Mouse (Mus musculus): ENCODE measurements around the gene Esp8. TPM values are rescaled to one million over a fixed set of nuclear protein-coding genes. Genes with fewer than 3 reads are reported as not detected.
"Not testable (repeated sequence)": the region's sequence is repeated elsewhere in the genome, so short reads cannot be mapped to it uniquely, and the experiment has no call there.

Gene Esp8
- total RNA-seq (2014; rRNA removed), result not detected in 2 replicates
- not detected in 2 replicates for polyA plus RNA-seq (2015; fragmentation: Nextera tagmentation; extraction: Ambion mirVana)

DNA sequence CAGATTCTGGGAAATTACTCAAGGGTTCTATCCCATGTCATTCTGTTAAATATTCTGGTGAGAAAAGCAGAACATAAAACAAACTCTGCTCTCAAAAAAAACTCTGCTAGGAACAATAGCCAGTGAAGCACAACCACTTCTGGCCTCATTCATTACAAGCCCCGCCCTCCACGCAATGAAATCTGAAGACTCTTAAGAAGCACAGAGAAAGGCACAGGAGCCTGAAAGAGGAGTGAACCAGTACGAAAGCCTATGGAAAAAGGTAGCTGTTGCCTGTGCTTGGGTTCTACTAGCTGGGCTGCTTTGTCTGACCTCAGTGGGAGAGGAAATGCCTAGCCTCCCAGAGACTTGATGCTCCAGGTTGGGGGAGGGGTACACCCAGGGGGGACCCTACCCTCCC, at the start of gene Esp8:
Esp8 (plus strand) TSS at position 205 of the 400 bp plus-strand sequence.
- no peak for TF ChIP-seq CTCF (IDR thresholded peaks at IDR 0.05; ENCODE audit: low read depth)
- H3K4me2 ChIP-seq (ENCODE audit: low read depth, low read length), result no peak within 1 kb of the TSS
- DNase-seq (ENCODE audit: low spot score) (no peak), ATAC-seq (no peak)
- H3K9ac ChIP-seq (replicated peaks; ENCODE audit: low read length), result no peak within 1 kb of the TSS
- no peak within 1 kb of the TSS for H3K4me3 ChIP-seq (ENCODE audit: low read length)
- WGBS, result 29% methylated on average over 3 of the region's 3 CpGs
- no peak within 1 kb of the TSS for H3K27ac ChIP-seq
- no peaks in the 10 kb centered on the region for H3K9me3 ChIP-seq (ENCODE audit: low read length)
- no peaks in the 10 kb centered on the region for H3K36me3 ChIP-seq (ENCODE audit: insufficient read depth, low read length)
- H3K4me1 ChIP-seq (ENCODE audit: insufficient read depth, low read length), result no peaks in the 10 kb centered on the region
- H3K27me3 ChIP-seq (ENCODE audit: insufficient read depth, low read length), result no peaks in the 10 kb centered on the region

DNA sequence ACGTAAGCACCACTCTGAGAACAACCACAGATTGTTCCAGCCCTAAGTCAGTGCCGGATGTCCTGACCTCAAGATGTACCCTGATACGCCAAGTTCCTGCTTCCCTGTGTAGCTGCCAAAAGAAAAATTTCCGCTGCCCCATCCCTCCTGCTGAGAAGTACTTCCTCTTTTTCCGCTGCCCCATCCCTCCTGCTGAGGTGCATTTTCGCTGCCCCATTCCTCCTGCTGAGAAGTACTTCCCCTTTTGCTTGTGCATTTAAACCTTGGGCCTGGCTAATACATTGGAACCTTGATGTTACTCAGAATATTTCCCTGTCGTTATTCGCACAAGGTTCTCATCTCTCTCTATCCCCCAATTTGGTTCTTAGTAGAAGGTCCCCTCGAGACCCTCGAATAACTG, 36.3 kb upstream of the Esp8 start:
- not testable (repeated sequence) for ATAC-seq; H3K36me3 ChIP-seq (ENCODE audit: insufficient read depth, low read length); H3K4me2 ChIP-seq (ENCODE audit: low read depth, low read length); H3K27me3 ChIP-seq (ENCODE audit: insufficient read depth, low read length); H3K9me3 ChIP-seq (ENCODE audit: low read length); H3K4me3 ChIP-seq (ENCODE audit: low read length); H3K4me1 ChIP-seq (ENCODE audit: insufficient read depth, low read length); H3K9ac ChIP-seq (replicated peaks; ENCODE audit: low read length); DNase-seq (ENCODE audit: low spot score); H3K27ac ChIP-seq
- WGBS, result 61% methylated on average over 10 of the region's 10 CpGs

DNA sequence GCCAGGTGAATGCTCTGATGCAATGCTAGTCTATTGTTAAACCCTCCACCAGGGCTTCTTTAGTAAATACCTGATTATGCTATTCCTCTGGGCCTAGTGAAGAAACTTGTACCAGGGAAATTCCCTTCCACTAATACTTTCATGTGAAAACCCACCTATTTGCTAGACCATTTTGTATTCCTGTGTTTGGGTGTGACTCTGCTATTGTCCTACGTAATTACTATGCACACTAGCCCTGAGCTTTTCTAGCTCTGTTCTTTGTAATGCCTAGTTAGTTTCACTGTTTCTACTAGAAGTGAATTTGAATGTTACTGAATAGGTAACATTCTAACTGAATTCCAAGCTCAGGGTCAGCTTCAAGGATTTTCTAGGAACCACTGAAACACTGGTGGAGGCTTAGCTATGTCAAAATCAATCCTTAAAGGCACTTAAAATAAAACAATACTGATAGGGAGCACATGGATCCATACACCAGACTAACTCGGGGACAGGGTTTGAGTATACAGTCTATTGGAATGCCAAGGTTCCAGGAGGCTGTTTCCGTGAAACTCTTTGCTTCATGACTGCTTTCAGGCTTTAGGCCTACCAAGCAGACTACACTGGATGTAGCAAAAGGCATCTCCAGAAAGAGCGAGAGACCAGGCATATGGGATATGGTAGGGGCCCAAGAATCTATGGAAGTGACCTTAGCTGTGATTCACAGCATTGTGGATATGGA, 24.2 kb upstream of the Esp8 start:
- WGBS, result 92% methylated on average over 4 of the region's 4 CpGs
- H3K9ac ChIP-seq (replicated peaks; ENCODE audit: low read length), result not testable (repeated sequence)

DNA sequence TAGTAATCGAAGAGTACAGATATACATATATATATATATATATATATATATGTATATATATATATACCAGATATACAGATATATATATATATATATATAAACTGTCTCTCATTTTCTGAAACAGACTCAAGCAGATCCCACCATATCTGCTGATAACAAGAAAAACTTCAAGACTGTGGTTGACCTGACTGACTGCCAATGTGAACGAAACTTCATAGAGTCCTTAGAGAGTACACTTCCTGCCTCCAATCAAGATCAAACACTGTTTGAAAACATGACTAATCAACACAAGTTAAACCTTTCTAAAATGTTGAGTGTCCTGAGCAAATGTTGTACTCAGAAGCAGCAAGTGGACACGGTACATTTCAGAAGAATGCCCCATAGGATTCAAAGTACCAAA, 10.0 kb downstream of the Esp8 start:
- ATAC-seq, result no peak
- WGBS, result 73% methylated on average over 3 of the region's 3 CpGs
- H3K4me3 ChIP-seq (ENCODE audit: low read length), result no peak overlapping the region

More for the DNA sequence above, 24.2 kb upstream of the Esp8 start:
- not testable (repeated sequence) for H3K27me3 ChIP-seq (ENCODE audit: insufficient read depth, low read length); H3K4me2 ChIP-seq (ENCODE audit: low read depth, low read length); H3K9me3 ChIP-seq (ENCODE audit: low read length); ATAC-seq; H3K4me3 ChIP-seq (ENCODE audit: low read length); H3K36me3 ChIP-seq (ENCODE audit: insufficient read depth, low read length); H3K27ac ChIP-seq; DNase-seq (ENCODE audit: low spot score); H3K4me1 ChIP-seq (ENCODE audit: insufficient read depth, low read length)

DNA sequence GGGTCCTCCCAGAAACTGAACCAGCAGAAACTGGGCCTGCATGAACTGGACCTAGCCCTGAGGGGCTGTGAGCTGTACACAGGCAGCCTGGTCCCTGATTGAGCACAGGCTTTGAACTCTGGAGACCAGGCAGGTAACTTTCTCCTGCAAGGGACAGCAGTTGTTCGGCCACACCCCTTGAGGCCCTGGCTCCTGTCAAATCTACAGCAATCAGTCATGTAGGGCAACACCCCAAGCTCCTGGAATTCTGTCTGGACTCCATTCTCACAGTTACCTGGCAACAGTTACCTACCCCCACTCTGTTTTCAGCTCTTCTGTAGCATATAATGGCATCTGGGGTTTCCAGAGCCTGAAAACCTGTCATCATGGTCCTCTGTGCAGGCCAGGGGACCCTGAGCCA, 11.3 kb downstream of the Esp8 start:
- Histone ChIP-seq H3K27me3 (ENCODE audit: insufficient read depth, low read length) (no peaks in the 10 kb centered on the region), H3K9ac (replicated peaks; ENCODE audit: low read length) (no peak overlapping the region), H3K36me3 (ENCODE audit: insufficient read depth, low read length) (no peaks in the 10 kb centered on the region), H3K4me2 (ENCODE audit: low read depth, low read length) (no peak overlapping the region), H3K4me1 (ENCODE audit: insufficient read depth, low read length) (no peaks in the 10 kb centered on the region), H3K9me3 (ENCODE audit: low read length) (no peaks in the 10 kb centered on the region), H3K4me3 (ENCODE audit: low read length) (no peak overlapping the region), H3K27ac (no peak overlapping the region)
- WGBS, result 89% methylated on average over 1 of the region's 1 CpGs
- ATAC-seq (no peak), DNase-seq (ENCODE audit: low spot score) (no peak)
- no peak for TF ChIP-seq CTCF (IDR thresholded peaks at IDR 0.05; ENCODE audit: low read depth)

More for the DNA sequence above, 10.0 kb downstream of the Esp8 start:
- H3K4me2 ChIP-seq (ENCODE audit: low read depth, low read length), result no peak overlapping the region
- H3K27ac ChIP-seq, result no peak overlapping the region
- H3K4me1 ChIP-seq (ENCODE audit: insufficient read depth, low read length), result no peaks in the 10 kb centered on the region
- DNase-seq (ENCODE audit: low spot score), result no peak
- no peaks in the 10 kb centered on the region for H3K36me3 ChIP-seq (ENCODE audit: insufficient read depth, low read length)
- TF ChIP-seq CTCF (IDR thresholded peaks at IDR 0.05; ENCODE audit: low read depth), result no peak
- H3K9me3 ChIP-seq (ENCODE audit: low read length), result no peaks in the 10 kb centered on the region
- H3K9ac ChIP-seq (replicated peaks; ENCODE audit: low read length), result no peak overlapping the region
- H3K27me3 ChIP-seq (ENCODE audit: insufficient read depth, low read length), result no peaks in the 10 kb centered on the region

DNA sequence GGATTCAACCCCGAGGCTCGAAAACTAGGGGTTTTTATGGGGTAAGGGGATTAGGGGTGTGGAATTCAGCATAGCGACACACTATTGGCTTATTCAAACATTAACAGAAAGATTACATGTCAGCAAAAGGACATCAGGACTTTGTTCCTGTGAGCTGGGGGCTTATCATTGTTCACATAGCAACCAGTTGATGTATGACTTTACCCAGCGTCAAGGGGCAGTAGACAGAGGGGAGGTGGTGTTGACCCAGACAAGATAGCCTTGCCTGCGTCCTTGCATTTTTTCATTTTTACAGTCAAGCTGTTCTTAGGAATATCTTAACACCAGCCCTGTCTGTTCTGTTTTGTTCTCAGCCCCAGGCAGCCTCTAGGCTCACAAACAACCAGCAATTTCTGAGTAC, 27.2 kb downstream of the Esp8 start:
- ATAC-seq; H3K4me3 ChIP-seq (ENCODE audit: low read length): not testable (repeated sequence)
- WGBS, result 76% methylated on average over 5 of the region's 5 CpGs

DNA sequence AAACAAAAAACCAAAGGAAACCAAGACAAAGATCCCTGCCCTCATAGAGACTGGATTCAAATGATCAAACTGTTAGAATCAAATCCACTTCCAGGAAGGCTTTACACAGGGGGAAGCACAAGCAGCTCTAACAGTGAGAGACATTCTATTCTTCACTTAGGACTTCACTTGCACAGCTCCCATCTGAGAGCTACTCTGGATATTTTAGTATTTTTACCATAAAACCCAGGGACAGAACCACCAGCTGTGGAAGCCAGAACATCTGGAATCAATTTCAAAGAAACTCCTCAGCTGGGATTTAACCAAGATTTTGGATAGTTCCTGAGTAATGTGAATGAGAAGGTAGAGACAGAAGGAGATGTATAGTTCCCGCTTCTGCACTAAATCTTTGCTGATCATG, 33.6 kb downstream of the Esp8 start:
- no peak overlapping the region for H3K4me3 ChIP-seq (ENCODE audit: low read length)
- H3K27ac ChIP-seq, result no peak overlapping the region
- TF ChIP-seq CTCF (IDR thresholded peaks at IDR 0.05; ENCODE audit: low read depth), result no peak
- no peaks in the 10 kb centered on the region for H3K9me3 ChIP-seq (ENCODE audit: low read length)
- DNase-seq (ENCODE audit: low spot score) (no peak), ATAC-seq (no peak)
- 79% methylated on average over 1 of the region's 1 CpGs for WGBS
- H3K36me3 ChIP-seq (ENCODE audit: insufficient read depth, low read length), result no peaks in the 10 kb centered on the region
- H3K4me1 ChIP-seq (ENCODE audit: insufficient read depth, low read length), result no peaks in the 10 kb centered on the region
- H3K4me2 ChIP-seq (ENCODE audit: low read depth, low read length), result no peak overlapping the region
- no peaks in the 10 kb centered on the region for H3K27me3 ChIP-seq (ENCODE audit: insufficient read depth, low read length)
- no peak overlapping the region for H3K9ac ChIP-seq (replicated peaks; ENCODE audit: low read length)

More for the DNA sequence above, 27.2 kb downstream of the Esp8 start:
- H3K9me3 ChIP-seq (ENCODE audit: low read length); H3K4me1 ChIP-seq (ENCODE audit: insufficient read depth, low read length); H3K36me3 ChIP-seq (ENCODE audit: insufficient read depth, low read length); H3K27me3 ChIP-seq (ENCODE audit: insufficient read depth, low read length); H3K4me2 ChIP-seq (ENCODE audit: low read depth, low read length); DNase-seq (ENCODE audit: low spot score); H3K9ac ChIP-seq (replicated peaks; ENCODE audit: low read length); H3K27ac ChIP-seq: not testable (repeated sequence)

Data from hindbrain, postnatal 0 days (tissue).